Mouse (Mus musculus) thymus, postnatal 36 days (tissue): ENCODE measurements at regions not wholly inside any gene's neighbourhood (a gene's known extent, or its start where the extent isn't known, plus 50 kb on each side); places are given as distances from the start of the nearest gene placed in this dataset.
A peak's percentile ranks its signal among the peaks of the same experiment; 100 is the strongest.
"Not testable (repeated sequence)": the region's sequence is repeated elsewhere in the genome, so short reads cannot be mapped to it uniquely, and the experiment has no call there.

Experiments
- DNase-seq, 2 experiments: peaks; one replicate each; pipeline ENCODE4 v3.0.0; 2022; ENCODE audit warnings: mixed read lengths in 2 of 2

DNA sequence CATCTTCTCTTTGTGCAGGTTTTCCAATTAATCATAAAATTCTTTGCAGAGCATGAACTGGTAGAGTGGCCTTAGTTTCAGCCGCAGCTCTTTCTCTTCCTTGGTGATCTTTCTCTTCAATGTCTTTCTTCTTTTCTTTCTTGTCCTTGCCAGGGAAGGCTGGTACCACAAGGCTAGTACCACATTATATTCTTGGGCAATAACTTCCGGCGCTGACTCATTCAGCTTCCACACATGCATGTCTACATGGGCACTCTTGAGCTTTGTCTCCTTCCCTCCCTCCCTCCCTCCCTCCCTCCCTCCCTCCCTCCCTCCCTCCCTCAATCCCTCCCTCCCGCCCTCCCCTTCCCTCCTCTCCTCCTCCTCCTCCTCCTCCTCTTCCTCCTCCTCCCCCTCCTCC, 98.1 kb upstream of the Pwp1 start:
- not testable (repeated sequence) for DNase-seq

GRCm38 (mm10) chr10:85731796-85732388, 97.4 kb upstream of the Pwp1 start:
- DNase-seq = peak; percentile 39 to 55

GRCm38 (mm10) chr10:85737796-85738195, 91.5 kb upstream of the Pwp1 start:
- no peak for DNase-seq

DNA sequence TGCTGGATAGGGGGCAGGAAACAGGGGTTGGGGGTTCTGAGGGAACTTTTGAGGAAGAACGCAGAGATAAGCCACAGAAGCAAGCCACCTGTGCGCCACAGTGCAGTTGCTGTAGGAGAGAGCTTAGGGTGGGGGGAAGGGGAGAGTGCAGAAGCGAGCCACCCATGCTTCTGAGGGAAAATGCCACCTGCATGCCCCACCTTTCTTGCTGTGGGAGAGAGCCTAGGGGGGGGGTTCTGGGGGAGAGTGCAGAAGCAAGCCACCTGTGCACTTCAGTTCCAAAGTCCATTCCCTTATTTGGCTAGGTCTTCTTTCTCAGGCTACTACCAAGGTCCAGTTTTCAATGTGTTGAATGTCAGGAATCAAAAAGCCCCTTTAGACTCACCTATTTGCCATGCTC, 90.3 kb upstream of the Pwp1 start:
- DNase-seq = peak; percentile 21 to 64

DNA sequence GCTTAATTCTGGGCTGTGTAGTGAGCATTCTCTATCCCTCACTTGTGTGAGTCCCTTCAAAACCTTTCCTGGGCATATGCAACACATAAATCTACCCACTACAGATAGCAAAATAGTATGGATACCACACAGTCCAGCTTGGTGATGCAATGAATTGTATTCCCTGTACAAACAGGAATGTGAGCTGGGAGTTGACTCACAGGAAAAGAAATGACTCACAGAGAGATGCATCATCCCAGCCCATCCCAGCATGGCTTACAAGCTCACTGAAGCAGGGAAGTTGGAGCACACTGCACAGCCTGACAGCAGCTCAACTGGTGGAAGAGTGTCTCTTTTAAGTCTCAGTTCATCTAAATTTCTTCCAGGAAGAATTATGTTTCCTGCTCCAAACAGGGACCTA, 89.7 kb upstream of the Pwp1 start:
- not testable (repeated sequence) for DNase-seq

- no peak for DNase-seq
Observed at GRCm38 (mm10) chr10:85741972-85742371, 87.3 kb upstream of the Pwp1 start.

DNA sequence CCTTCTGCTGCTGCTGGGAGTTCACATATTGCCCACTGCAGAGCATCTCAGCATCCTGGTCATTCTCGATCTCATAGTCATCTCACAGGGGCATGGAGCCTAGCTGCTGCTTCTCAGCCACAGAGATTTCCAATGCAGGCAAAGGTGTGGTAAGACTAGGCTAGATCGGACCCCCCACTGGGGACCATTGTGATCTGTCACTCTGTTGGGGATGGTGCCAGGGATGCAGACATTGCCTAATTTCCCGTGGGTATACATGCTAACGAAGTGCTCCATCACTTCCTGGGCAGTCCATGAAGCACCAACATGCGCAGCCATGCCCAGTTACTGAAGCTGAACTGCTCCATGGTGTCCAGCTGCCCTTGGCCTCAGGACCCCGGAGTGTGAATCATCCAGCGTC, 83.9 kb upstream of the Pwp1 start:
- DNase-seq = not testable (repeated sequence)

GRCm38 (mm10) chr10:85745818-85746217, 83.5 kb upstream of the Pwp1 start:
- DNase-seq = peak in 1 of 2 experiments; percentile 24

- not testable (repeated sequence) for DNase-seq
Observed at GRCm38 (mm10) chr10:85749549-85749948, 79.7 kb upstream of the Pwp1 start.

DNA sequence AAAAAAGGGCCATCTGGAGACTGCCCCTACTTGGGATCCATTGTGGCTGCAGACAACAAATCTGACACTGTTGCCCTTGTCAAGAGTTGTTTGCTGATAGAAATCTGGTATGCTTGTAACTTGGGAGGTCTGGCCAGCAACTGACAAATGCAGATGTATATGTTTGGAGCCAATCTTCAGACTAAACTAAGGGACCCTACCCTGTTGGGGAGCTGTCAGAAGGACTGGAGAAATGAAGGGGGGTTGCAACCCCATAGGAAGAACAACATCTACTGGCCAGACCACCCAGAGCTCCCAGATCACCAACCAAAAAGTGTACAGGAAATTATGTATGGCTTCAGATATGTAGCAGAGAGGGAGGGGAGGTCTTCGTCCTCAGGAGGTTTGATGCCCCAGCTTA, 54.3 kb upstream of the Pwp1 start:
- DNase-seq = no peak
